Mouse (Mus musculus) hindlimb bud, embryonic 11.5 days (tissue): ENCODE results near the gene Unc5b.

Source experiments
- DNase-seq: peaks from one replicate; pipeline ENCODE4 v3.0.0-alpha.2; 2012; ENCODE audit warnings: low read depth, low spot score; ENCODE audit errors: extremely low spot score

Gene Unc5b

GRCm38 (mm10) chr10:60821736-60822358 lies 9.5 kb downstream of the Unc5b start:
- DNase-seq = no peak

- DNase-seq = no peak
Measured at GRCm38 (mm10) chr10:60821311-60821710, 10.1 kb downstream of the Unc5b start.

- no peak for DNase-seq
Measured at GRCm38 (mm10) chr10:60820552-60820951, 10.8 kb downstream of the Unc5b start.

- DNase-seq = no peak
Measured at GRCm38 (mm10) chr10:60819654-60820192, 11.7 kb downstream of the Unc5b start.

- no peak for DNase-seq
Measured at GRCm38 (mm10) chr10:60819179-60819578, 12.2 kb downstream of the Unc5b start.

- no peak for DNase-seq
Measured at GRCm38 (mm10) chr10:60818708-60819107, 12.7 kb downstream of the Unc5b start.

GRCm38 (mm10) chr10:60817868-60818267 lies 13.5 kb downstream of the Unc5b start:
- no peak for DNase-seq

GRCm38 (mm10) chr10:60816872-60817648 lies 14.3 kb downstream of the Unc5b start:
- DNase-seq = no peak

GRCm38 (mm10) chr10:60815855-60816254 lies 15.5 kb downstream of the Unc5b start:
- no peak for DNase-seq

- no peak for DNase-seq
Measured at GRCm38 (mm10) chr10:60815059-60815458, 16.3 kb downstream of the Unc5b start.

GRCm38 (mm10) chr10:60814444-60815057 lies 16.8 kb downstream of the Unc5b start:
- DNase-seq = no peak

- no peak for DNase-seq
Measured at GRCm38 (mm10) chr10:60813606-60814005, 17.8 kb downstream of the Unc5b start.

- no peak for DNase-seq
Measured at GRCm38 (mm10) chr10:60811792-60812525, 19.4 kb downstream of the Unc5b start.

- no peak for DNase-seq
Measured at GRCm38 (mm10) chr10:60808447-60808846, 22.9 kb downstream of the Unc5b start.

- DNase-seq = no peak
Measured at GRCm38 (mm10) chr10:60807531-60808185, 23.7 kb downstream of the Unc5b start.

- DNase-seq = no peak
Measured at GRCm38 (mm10) chr10:60806207-60806538, 25.2 kb downstream of the Unc5b start.

- DNase-seq = no peak
Measured at GRCm38 (mm10) chr10:60805436-60806206, 25.8 kb downstream of the Unc5b start.

GRCm38 (mm10) chr10:60804865-60805264 lies 26.5 kb downstream of the Unc5b start:
- DNase-seq = no peak

GRCm38 (mm10) chr10:60803971-60804370 lies 27.4 kb downstream of the Unc5b start:
- no peak for DNase-seq

GRCm38 (mm10) chr10:60801898-60802412 lies 29.4 kb downstream of the Unc5b start:
- DNase-seq = no peak
